Mouse (Mus musculus) forebrain, embryonic 12.5 days (tissue): Measurements from ENCODE around the gene Gal3st1. TPM values are rescaled to one million over a fixed set of nuclear protein-coding genes. Genes with fewer than 3 reads are reported as not detected.

Source experiments
- ATAC-seq: fragments of 200-750 bp; cut with Nextera tagmentation; 2 replicates; pipeline ENCODE4 v1.8.0; 2017; ENCODE audit warnings: moderate TSS enrichment; ENCODE audit not compliant: low FRiP score
- H3K27ac ChIP-seq: fragments of 300-500 bp; sonication (generic); 2 replicates; pipeline ENCODE4 v1.5.1; 2016; ENCODE audit warnings: mild to moderate bottlenecking
- H3K27me3 ChIP-seq: fragments of 300-500 bp; sonication (generic); 2 replicates; pipeline ENCODE4 v1.6.1; 2016; ENCODE audit warnings: mild to moderate bottlenecking
- H3K36me3 ChIP-seq: fragments of 300-500 bp; sonication (generic); replicated peaks from 2 replicates; pipeline ENCODE4 v1.6.1; 2016; ENCODE audit warnings: mild to moderate bottlenecking
- H3K4me1 ChIP-seq: fragments of 300-500 bp; sonication (generic); 2 replicates; pipeline ENCODE4 v1.6.1; 2016
- H3K4me2 ChIP-seq: fragments of 300-500 bp; sonication (generic); 2 replicates; pipeline ENCODE4 v1.6.1; 2016; ENCODE audit warnings: mild to moderate bottlenecking, moderate library complexity
- H3K4me3 ChIP-seq: fragments of 300-500 bp; sonication (generic); replicated peaks from 2 replicates; pipeline ENCODE4 v1.5.1; 2016; ENCODE audit warnings: mild to moderate bottlenecking
- H3K9ac ChIP-seq: fragments of 300-500 bp; sonication (generic); 2 replicates; pipeline ENCODE4 v1.6.1; 2016; ENCODE audit warnings: mild to moderate bottlenecking
- H3K9me3 ChIP-seq: fragments of 300-500 bp; sonication (generic); 2 replicates; pipeline ENCODE4 v1.6.1; 2016
- WGBS: fragments of 180-500 bp; shearing (Covaris S2); methylation state at CpG from one replicate; pipeline ENCODE4 v1.1.7; 2016; 5-methylcytosine and 5-hydroxymethylcytosine counted together
- polyA plus RNA-seq: library from polyadenylated mRNA; unstranded; fragments of >200 nt; fragmentation: Nextera tagmentation; extraction: Ambion mirVana; gene quantifications from 2 replicates; pipeline ENCODE4 v1.2.1, GENCODE M21; 2016

Gene Gal3st1
- polyA plus RNA-seq, 1 experiment from 2014 or later: 1.3 TPM

DNA sequence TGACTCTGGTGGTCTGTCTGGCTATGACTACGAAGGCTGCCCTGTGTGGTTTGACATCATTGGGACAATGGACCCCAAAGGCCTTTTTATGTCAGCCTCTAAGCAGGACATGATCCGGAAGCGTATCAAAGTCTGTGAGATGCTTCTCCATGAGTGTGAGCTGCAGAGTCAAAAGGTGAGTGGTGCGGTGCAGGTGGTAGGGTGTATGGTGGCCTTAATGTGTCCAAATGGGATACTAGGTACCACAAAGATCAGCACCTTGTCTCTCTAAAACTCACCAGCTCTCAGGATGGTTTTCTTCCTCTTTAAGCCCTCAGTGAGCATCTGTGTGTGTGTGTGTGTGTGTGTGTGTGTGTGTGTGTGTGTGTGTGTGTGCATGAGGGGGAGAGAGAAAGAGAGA is 56.5 kb downstream of the Gal3st1 start:
- Histone ChIP-seq H3K4me2 (no peak overlapping the region), H3K4me3 (no peak overlapping the region), H3K4me1 (no peaks in the 10 kb centered on the region), H3K27me3 (no peaks in the 10 kb centered on the region), H3K9ac (no peak overlapping the region), H3K36me3 (no peaks in the 10 kb centered on the region), H3K9me3 (no peaks in the 10 kb centered on the region), H3K27ac (no peak overlapping the region)
- no peak for ATAC-seq
- whole genome bisulfite sequencing: 90% methylated on average over 4 of the region's 4 CpGs

DNA sequence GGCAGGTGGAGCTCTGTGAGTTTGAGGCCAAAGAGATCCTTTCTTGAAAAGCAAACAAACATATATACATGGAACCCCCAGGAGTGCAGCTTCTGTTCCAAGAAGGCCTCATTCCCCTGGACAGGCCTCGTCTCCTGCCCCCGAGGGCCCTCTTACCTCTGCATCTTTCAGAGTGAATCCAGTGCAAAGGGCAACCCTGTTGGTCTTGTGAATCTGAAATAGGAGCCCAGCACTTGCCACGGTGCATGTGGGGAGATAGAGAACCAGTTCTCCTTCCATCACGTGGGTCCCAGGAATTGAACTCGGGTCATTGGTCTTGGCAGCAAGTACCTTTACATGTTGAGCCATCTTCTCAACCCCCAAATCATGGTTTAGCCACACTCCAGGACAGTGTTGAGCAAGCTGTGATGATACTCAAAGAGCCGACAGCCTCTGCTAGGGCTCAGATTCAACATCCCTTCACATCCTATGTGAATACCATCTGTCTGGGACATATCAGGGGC is 57.7 kb downstream of the Gal3st1 start:
- no peak overlapping the region for H3K9ac ChIP-seq
- H3K36me3 ChIP-seq: no peaks in the 10 kb centered on the region
- H3K27ac ChIP-seq: no peak overlapping the region
- H3K27me3 ChIP-seq: no peaks in the 10 kb centered on the region
- no peaks in the 10 kb centered on the region for H3K9me3 ChIP-seq
- H3K4me3 ChIP-seq: no peak overlapping the region
- no peak for ATAC-seq
- no peak overlapping the region for H3K4me2 ChIP-seq
- WGBS: 80% methylated on average over 6 of the region's 6 CpGs
- H3K4me1 ChIP-seq: no peaks in the 10 kb centered on the region

DNA sequence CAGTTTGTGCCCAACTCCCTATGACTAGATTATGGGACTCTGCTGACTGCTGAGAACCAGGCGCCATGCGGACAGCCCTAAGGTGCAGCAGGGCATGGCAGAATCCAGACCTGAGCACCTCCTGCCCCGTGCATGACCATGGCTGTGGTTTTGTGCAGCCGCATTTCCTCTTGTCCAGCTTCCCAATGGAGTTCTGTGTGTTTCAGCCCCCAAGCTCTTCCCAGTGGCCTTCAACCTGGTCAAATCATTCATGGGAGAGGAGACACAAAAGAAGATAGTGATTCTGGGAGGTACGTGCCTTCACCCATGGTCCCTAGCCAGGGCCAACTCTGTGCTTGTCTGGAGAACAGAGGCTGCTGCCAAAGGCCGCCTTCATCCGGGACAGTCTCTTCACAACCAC is 59.6 kb downstream of the Gal3st1 start:
- Histone ChIP-seq H3K36me3 (no peaks in the 10 kb centered on the region), H3K27me3 (no peaks in the 10 kb centered on the region), H3K4me1 (no peaks in the 10 kb centered on the region), H3K4me3 (no peak overlapping the region), H3K9me3 (no peaks in the 10 kb centered on the region), H3K27ac (no peak overlapping the region), H3K9ac (no peak overlapping the region), H3K4me2 (no peak overlapping the region)
- WGBS: 94% methylated on average over 7 of the region's 7 CpGs
- no peak for ATAC-seq

DNA sequence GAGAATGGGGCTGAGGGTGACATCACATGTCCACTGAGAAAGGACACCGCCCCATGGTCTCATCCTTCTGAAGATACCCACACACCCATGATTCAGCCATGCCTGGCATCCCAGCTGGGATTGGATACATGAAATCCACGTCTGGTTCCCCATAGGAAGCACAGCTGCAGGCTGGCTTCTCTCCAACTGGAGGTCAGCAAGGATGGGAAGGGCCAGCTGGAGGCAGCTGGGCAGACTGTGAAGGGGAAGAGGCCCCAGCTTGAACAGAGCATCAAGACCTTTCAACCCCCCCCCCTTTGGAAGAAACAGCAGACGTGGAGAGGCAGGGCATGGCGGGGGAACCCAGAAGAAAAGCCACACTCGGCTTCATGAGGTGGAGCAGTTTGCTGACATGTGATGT is 63.1 kb downstream of the Gal3st1 start:
- no peak overlapping the region for H3K4me2 ChIP-seq
- no peak overlapping the region for H3K9ac ChIP-seq
- WGBS: 70% methylated on average over 5 of the region's 5 CpGs
- H3K27me3 ChIP-seq: no peaks in the 10 kb centered on the region
- no peaks in the 10 kb centered on the region for H3K36me3 ChIP-seq
- no peak for ATAC-seq
- no peaks in the 10 kb centered on the region for H3K4me1 ChIP-seq
- no peak overlapping the region for H3K4me3 ChIP-seq
- H3K27ac ChIP-seq: no peak overlapping the region
- no peaks in the 10 kb centered on the region for H3K9me3 ChIP-seq

DNA sequence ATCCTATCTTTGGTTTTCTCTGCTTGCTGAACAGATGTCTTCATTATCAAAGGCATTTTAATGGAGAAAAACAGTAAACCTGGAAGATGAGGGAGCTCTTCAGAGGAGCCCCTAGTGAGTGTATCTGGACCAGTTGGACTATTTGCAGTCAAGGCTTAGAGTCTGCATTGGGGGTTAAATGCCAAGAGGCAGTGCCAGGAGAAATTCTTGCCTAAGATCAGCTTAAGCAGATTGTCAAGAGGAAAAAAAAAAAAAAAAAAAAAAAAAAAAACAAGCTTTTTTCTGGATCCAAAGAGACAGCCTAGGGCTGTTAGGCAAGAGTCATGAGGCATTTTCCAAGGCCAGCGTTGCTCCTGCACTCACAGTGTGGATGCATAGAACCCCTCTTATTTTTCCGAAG is 64.3 kb downstream of the Gal3st1 start:
- H3K27ac ChIP-seq: no peak overlapping the region
- no peak overlapping the region for H3K9ac ChIP-seq
- no peak for ATAC-seq
- H3K36me3 ChIP-seq: no peaks in the 10 kb centered on the region
- no peak overlapping the region for H3K4me3 ChIP-seq
- 91% methylated on average over 2 of the region's 2 CpGs for WGBS
- H3K4me1 ChIP-seq: no peaks in the 10 kb centered on the region
- H3K9me3 ChIP-seq: no peaks in the 10 kb centered on the region
- no peak overlapping the region for H3K4me2 ChIP-seq
- no peaks in the 10 kb centered on the region for H3K27me3 ChIP-seq

DNA sequence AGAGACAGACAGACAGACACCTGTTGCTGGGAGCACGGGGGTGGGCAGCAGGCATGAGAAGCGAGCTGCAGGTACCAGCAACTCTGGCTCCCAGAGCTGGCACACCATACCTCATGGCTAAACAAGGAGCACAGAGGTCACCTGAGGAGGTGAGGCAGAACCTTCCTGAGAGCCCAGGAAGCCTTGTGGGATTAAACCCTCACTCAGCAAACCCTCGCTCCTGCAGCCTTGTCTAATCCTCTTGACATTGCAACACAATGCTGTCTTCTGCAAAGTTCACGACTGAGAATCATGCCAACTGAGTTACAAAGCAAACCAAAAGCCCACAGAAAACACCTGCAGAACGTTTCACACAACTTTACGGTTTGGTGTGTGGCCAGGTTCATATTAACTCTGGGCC is 65.0 kb downstream of the Gal3st1 start:
- H3K4me1 ChIP-seq: no peaks in the 10 kb centered on the region
- no peak overlapping the region for H3K4me2 ChIP-seq
- no peak overlapping the region for H3K27ac ChIP-seq
- no peaks in the 10 kb centered on the region for H3K27me3 ChIP-seq
- H3K36me3 ChIP-seq: no peaks in the 10 kb centered on the region
- H3K9ac ChIP-seq: no peak overlapping the region
- WGBS: 87% methylated on average over 6 of the region's 6 CpGs
- no peak overlapping the region for H3K4me3 ChIP-seq
- no peak for ATAC-seq
- no peaks in the 10 kb centered on the region for H3K9me3 ChIP-seq

Other genes starting within 250 kb of the Gal3st1 start
- gene Osbp2, start 119.7 kb upstream of the Gal3st1 start, polyA plus RNA-seq: 3.4 and 4.0 TPM in 2 replicates
- gene 4921536K21Rik, start 88.5 kb upstream of the Gal3st1 start, polyA plus RNA-seq: 0.79 and 0.92 TPM in 2 replicates
- gene Dusp18, start 88.4 kb upstream of the Gal3st1 start, polyA plus RNA-seq: 28.0 and 29.8 TPM in 2 replicates
- 5.2 and 6.5 TPM in 2 replicates for gene Slc35e4, start 69.0 kb upstream of the Gal3st1 start, polyA plus RNA-seq
- gene Tcn2, start 51.5 kb upstream of the Gal3st1 start, polyA plus RNA-seq: 17.0 and 19.1 TPM in 2 replicates
- gene Pes1, start 19.7 kb upstream of the Gal3st1 start, polyA plus RNA-seq: 81.2 and 92.8 TPM in 2 replicates
- 0.27 and 0.46 TPM in 2 replicates for gene 4930556J24Rik, start 6.9 kb upstream of the Gal3st1 start, polyA plus RNA-seq
- gene Sec14l4, start 47.8 kb downstream of the Gal3st1 start, polyA plus RNA-seq: 0.42 TPM in 1 of 2 replicates, not detected in the other
- gene Sec14l3, start 81.2 kb downstream of the Gal3st1 start, polyA plus RNA-seq: 0.26 TPM in 1 of 2 replicates, not detected in the other
- gene Mtfp1, start 111.8 kb downstream of the Gal3st1 start, polyA plus RNA-seq: 5.6 and 8.0 TPM in 2 replicates
- 2.6 and 3.2 TPM in 2 replicates for gene Sec14l2, start 139.8 kb downstream of the Gal3st1 start, polyA plus RNA-seq
- gene Rnf215, start 151.6 kb downstream of the Gal3st1 start, polyA plus RNA-seq: 35.5 and 37.0 TPM in 2 replicates
- 7.4 and 8.5 TPM in 2 replicates for gene Ccdc157, start 176.7 kb downstream of the Gal3st1 start, polyA plus RNA-seq
- gene Sf3a1, start 176.7 kb downstream of the Gal3st1 start, polyA plus RNA-seq: 83.9 and 88.4 TPM in 2 replicates
- 22.3 and 26.7 TPM in 2 replicates for gene Tbc1d10a, start 203.2 kb downstream of the Gal3st1 start, polyA plus RNA-seq
- 1.8 and 2.2 TPM in 2 replicates for gene Castor1, start 234.6 kb downstream of the Gal3st1 start, polyA plus RNA-seq